Mouse (Mus musculus): ENCODE data around the gene Tomm34. TPM values are rescaled to one million over a fixed set of nuclear protein-coding genes. Genes with fewer than 3 reads are reported as not detected.

The Tomm34 gene
- total RNA-seq, 2 experiments from 2014 or later = 40.8 to 43.6 TPM

GRCm38 (mm10) chr2:164025150-164025549, 45.8 kb downstream of the Tomm34 start, which contains the start of gene Pabpc1l:
Pabpc1l (plus strand) TSS chr2:164025450.
- DNase-seq (ENCODE audit: low spot score in 2 of 2) = no peak
- intact Hi-C loops (cut with DNase I) = no loop called here

- intact Hi-C loops (cut with DNase I) = no loop called here
- DNase-seq (ENCODE audit: low spot score in 2 of 2) = no peak
These were observed 48.9 kb downstream of the Tomm34 start for GRCm38 (mm10) chr2:164022104-164022503.

GRCm38 (mm10) chr2:164019943-164020342, 51.0 kb downstream of the Tomm34 start:
- intact Hi-C loops (cut with DNase I) = no loop called here
- no peak for DNase-seq (ENCODE audit: low spot score in 2 of 2)

- no peak for DNase-seq (ENCODE audit: low spot score in 2 of 2)
- intact Hi-C loops (cut with DNase I) = no loop called here
These were observed 52.1 kb downstream of the Tomm34 start for GRCm38 (mm10) chr2:164018910-164019309.

GRCm38 (mm10) chr2:164015304-164015703, 55.7 kb downstream of the Tomm34 start:
- DNase-seq (ENCODE audit: low spot score in 2 of 2) = no peak
- intact Hi-C loops (cut with DNase I) = no loop called here

GRCm38 (mm10) chr2:164010944-164011343, 60.0 kb downstream of the Tomm34 start:
- intact Hi-C loops (cut with DNase I) = no loop called here
- DNase-seq (ENCODE audit: low spot score in 2 of 2) = no peak

- DNase-seq (ENCODE audit: low spot score in 2 of 2) = no peak
- intact Hi-C loops (cut with DNase I) = no loop called here
These were observed 60.5 kb downstream of the Tomm34 start for GRCm38 (mm10) chr2:164010496-164010895.

- DNase-seq (ENCODE audit: low spot score in 2 of 2) = no peak
These were observed 61.7 kb downstream of the Tomm34 start for GRCm38 (mm10) chr2:164009227-164009626.

GRCm38 (mm10) chr2:164007987-164008545, 62.9 kb downstream of the Tomm34 start:
- intact Hi-C loops (cut with DNase I) = no loop called here
- DNase-seq (ENCODE audit: low spot score in 2 of 2) = no peak

More at GRCm38 (mm10) chr2:164009227-164009626, 61.7 kb downstream of the Tomm34 start:
- intact Hi-C loops (cut with DNase I) = no loop called here

- intact Hi-C loops (cut with DNase I) = no loop called here
- DNase-seq (ENCODE audit: low spot score in 2 of 2) = no peak
These were observed 63.4 kb downstream of the Tomm34 start for GRCm38 (mm10) chr2:164007547-164007946.

GRCm38 (mm10) chr2:164006932-164007331, 64.0 kb downstream of the Tomm34 start:
- no peak for DNase-seq (ENCODE audit: low spot score in 2 of 2)
- intact Hi-C loops (cut with DNase I) = no loop called here

GRCm38 (mm10) chr2:164004503-164004902, 66.5 kb downstream of the Tomm34 start:
- no peak for DNase-seq (ENCODE audit: low spot score in 2 of 2)
- intact Hi-C loops (cut with DNase I) = no loop called here

Other genes with a start within 250 kb of the Tomm34 start
- gene Kcnk15, start 217.5 kb downstream of the Tomm34 start, total RNA-seq (2021) = not detected
- gene Rims4, start 152.5 kb downstream of the Tomm34 start, total RNA-seq (2021) = 100 to 1,000 TPM; 111 to 125 TPM
- 100 to 1,000 TPM; 510 to 522 TPM for gene Ywhab, start 76.2 kb downstream of the Tomm34 start, total RNA-seq (2021)
- gene Pabpc1l, start 45.7 kb downstream of the Tomm34 start, total RNA-seq (2021) = 1 to 10 TPM in 1 of 2 experiments, under 1 TPM in 1; 0.72 to 1.0 TPM
- gene Stk4, start 847 bp downstream of the Tomm34 start, total RNA-seq (2021) = 10 to 100 TPM; 32.2 to 35.6 TPM
- 10 to 100 TPM; 10.9 to 11.2 TPM for gene Kcns1, start 99.9 kb upstream of the Tomm34 start, total RNA-seq (2021)
- gene Wfdc5, start 111.6 kb upstream of the Tomm34 start, total RNA-seq (2021) = not detected
- gene Wfdc12, start 119.4 kb upstream of the Tomm34 start, total RNA-seq (2021) = not detected
- not detected for gene Wfdc15a, start 129.0 kb upstream of the Tomm34 start, total RNA-seq (2021)
- gene Wfdc15b, start 150.5 kb upstream of the Tomm34 start, total RNA-seq (2021) = not detected
- gene Svs2, start 167.3 kb upstream of the Tomm34 start, total RNA-seq (2021) = not detected
- not detected for gene Svs3b, start 185.5 kb upstream of the Tomm34 start, total RNA-seq (2021)
- gene Svs4, start 207.3 kb upstream of the Tomm34 start, total RNA-seq (2021) = not detected
- gene Svs3a, start 218.1 kb upstream of the Tomm34 start, total RNA-seq (2021) = not detected
- gene Svs6, start 245.6 kb upstream of the Tomm34 start, total RNA-seq (2021) = not detected